Mouse (Mus musculus) spleen, postnatal 36 days (tissue): ENCODE results near the gene Tmem189.
A peak's percentile ranks its signal among the peaks of the same experiment; 100 is the strongest.
"Not testable (repeated sequence)": the region's sequence is repeated elsewhere in the genome, so short reads cannot be mapped to it uniquely, and the experiment has no call there.

Experiments
- DNase-seq, 2 experiments: peaks; one replicate each; pipeline ENCODE4 v3.0.0; 2022; ENCODE audit warnings: low spot score in 2 of 2, mixed read lengths in 1 of 2

Gene Tmem189

DNA sequence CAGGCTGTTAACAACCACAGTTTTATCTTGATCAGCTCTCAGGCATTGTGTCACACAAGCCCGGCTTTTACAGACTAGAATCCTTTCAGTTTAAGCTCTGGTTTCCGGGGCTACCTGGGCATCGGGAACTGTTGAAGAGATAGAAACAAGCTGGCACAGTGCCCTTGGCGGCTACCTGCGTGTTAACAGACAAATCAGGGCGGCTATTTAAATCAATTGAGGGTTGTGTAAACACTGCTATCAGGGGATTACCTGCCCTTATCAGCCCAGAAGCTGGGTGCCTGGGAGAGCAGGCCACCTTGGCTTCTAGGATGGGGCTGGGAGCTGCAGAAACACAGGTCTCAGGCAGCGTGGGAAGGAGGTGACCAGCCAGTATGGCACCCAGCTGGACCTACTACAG, 36.9 kb downstream of the Tmem189 start:
- no peak for DNase-seq

DNA sequence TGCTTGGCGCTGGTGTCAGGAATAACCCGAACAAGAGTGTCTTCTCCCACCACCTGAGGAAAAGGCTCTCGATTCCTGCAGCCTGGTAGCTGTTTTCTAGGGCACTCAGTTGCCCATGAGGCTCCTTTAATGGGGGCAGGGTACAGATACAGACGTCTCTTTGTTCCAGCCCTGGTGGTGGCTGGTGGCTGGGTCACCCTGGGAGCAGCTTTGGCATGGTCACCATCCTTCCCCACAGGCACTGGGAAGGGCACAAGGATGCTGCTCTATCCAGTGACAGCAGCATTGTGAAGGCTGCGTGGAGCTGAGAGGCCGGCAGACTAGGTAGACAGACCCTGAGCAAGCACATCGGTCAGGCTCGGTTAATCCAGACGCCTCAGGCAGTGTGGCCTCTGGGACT, 38.0 kb downstream of the Tmem189 start:
- DNase-seq: no peak

DNA sequence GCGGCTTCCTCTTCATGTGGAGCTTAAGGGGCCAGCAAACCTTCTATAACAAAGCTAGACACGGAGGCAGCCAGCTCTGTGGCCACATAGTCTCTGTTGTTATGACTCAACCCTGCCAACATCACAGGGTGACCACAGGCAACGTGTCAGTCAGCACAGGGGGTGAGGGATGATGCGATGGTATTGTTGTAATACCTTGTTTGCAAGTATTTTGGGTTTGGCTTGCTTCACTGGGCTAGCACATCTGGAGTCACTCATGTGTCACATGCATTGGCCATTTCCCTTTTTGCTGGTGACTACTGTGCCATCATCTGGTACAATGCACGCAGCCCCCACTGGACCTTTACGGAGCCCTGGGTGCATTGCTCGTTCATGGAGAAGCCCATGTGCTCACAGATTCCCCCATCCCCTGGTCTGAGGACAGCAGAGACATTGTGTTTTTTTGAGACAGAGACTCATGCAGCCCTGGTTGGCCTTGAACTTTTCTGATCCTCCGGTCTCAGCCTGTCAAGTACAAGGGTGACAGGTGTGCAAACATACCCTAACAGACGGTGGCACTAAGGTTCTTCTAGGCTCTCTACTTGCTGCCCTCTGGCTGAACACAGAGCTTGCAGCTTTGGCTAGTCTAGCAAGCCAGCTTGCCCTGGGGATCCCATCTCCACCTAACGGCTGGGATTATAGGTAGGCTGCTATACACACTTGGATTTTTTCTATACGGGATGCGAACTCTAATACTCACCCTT, 40.2 kb downstream of the Tmem189 start:
- DNase-seq: no peak

DNA sequence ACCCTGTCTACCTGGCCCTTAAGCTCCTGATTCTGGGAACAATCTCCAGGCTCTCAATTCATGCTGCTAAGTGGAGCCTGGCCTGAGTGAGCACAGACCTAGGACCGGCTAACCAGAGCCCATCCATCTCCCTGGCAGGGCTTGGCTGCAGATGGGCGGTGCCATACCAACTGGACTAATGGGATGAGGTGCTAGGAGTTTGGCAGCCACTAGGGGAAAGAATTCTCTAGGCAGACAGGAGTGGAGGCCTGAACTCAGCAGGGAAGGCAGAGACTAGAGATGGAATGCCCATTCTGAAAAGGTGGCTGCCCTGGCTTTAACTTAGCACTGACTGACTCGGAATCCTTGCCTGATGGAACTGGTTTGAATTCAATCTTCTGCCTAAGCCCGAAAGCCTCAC, 43.2 kb downstream of the Tmem189 start:
- no peak for DNase-seq

DNA sequence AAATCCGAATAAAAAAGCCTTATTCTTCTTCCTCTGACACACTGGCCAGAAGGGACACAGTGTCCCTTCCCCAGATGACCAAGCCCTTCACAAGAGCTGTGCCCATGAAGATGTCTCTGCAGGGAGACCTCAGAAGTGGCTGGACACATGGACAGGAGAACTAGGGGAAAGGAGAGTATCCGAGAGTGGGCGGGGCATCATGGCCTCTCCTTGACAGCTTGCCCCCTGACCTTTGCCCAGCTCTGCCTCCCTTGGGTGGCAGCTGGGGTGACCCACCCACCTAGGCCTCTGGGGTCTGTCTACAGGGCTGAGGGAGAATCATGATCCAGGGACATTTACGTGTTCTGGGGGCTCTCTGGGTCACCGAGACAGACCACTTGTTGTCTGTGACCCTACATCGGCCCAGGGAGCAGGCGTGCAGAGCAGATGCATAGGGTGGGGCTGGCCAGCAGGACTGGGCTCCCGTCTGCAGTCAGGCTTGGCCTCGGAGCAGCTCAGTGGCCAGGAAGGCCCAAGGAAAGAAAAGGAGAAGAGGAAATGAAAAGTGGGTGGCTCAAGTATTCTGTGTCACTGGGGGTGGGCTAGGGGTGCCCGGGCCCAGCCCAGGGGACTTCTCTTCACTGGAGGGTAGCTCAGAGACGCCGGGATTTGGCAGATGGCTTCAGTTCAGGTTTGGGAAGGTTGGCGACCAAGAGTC, 46.1 kb downstream of the Tmem189 start:
- not testable (repeated sequence) for DNase-seq

DNA sequence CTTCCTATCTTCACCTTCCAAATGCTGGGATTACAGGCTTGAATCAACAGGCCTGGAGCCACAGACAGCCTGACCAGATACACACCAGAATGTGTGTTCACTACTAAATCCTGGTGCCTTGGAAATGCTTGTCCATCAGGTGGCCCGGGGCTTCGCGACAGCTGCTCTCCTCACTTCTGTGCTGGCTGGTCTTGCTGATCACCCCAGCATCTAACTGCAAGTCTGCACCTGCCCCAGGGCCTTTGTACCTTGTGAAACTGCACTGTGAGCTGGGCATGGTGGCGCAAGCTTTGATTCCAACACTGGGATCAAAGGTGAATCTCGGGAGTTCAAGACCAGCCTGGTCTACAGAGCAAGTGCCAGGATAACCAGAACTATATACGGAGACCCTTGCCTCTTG, 47.5 kb downstream of the Tmem189 start:
- no peak for DNase-seq

DNA sequence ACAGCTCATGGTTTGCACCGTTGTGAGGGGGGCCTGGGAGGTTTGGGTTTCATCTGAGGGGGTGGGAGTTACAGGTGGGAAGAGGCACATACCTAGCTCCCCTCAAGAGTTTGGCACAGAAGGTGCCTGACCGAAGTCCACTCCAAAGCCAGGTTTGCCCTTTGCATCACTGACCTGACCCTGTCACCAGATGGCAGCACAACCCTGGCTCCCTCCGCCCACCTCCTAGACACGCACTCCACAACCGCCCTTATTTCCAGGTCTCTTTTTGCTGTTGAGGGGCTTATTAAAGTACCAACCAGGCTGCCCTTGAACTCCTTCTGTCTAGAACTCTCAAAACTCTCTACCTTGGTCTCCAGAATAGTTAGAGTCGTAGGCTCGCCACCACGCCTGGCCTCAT, 48.3 kb downstream of the Tmem189 start:
- peak; percentile 49 to 57 for DNase-seq

DNA sequence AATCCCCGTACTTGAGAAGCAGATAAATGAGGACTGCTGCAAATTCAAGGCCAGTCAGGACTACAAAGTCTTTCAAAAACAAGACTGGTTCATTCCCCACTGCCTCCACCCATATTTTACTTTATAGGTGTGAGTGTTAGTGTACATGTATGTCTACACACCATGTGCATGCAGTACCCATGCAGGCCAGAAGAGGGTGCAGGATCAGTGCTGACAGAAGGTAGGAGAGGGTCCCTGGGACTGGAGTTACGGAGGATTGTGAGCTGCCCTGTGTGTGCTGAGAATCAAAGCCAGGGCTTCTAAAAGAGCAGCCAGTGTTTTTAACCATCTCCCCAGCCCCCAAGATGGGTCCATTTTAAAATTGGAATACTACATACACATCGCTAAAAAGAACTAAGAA, 49.3 kb downstream of the Tmem189 start:
- DNase-seq: peak in 1 of 2 experiments; percentile 38

DNA sequence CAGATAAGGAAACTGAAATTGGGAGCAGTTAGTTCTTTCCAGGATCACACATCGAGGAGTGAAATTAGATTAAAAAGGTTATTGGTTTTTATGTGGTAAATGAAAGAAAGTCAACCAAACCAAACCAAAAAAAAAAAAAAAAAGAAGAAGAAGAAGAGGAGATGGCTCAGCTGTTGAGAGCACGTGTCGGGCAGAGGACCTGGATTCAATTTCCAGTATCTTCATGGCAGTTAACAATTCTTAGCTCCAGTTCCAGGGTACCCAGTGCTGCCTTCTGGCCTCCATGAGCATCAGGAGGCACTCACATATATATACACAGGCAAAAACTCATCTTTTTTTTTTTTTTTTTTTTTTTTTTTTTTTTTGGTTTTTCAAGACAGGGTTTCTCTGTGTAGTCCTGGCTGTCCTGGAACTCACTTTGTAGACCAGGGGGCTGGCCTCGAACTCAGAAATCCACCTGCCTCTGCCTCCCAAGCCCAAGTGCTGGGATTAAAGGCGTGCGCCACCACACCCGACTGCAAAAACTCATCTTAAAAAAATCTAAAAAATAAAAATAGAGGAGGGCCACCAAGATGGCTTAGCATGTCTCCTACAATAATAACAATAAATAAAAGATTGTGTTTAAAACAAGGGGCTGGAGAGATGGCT, 54.6 kb downstream of the Tmem189 start:
- DNase-seq: no peak

DNA sequence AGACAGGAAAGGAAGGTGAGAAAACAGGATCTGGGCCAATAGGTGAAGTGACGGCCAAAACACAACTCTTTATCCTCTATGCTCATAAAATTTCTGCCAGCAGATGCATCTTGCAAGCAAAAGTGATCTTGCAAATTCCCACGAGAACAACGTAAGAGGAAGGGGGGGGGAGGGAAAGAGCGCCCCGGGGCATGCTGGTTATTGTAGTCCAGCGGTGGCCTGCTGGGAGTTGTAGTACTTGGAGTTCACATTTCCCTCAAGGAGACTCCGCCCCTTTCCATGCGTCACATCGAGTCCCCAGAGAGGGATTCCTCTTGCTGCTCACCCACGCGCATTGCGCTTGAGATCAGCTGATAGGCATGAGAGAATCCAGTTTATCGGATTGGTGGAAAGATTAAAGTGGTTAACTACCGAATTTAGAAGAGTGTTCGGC, 55.3 kb downstream of the Tmem189 start:
- DNase-seq: peak; percentile 96 to 98

DNA sequence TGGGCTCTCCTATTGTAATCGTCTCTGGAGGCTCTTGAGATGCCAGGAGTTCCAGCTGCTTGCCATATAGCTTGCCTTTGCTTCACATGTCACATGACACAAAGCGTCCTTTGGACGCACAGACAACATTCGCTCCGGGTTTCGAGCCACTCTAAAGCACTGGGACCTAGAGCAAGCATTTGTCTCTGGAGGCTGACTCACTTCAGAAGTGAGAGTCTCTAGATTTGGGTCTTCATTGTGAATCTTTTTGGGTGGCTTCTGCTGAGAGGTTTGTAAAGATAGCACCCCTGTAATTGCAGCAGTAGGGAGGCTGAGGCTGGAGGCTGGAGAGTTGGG, 56.1 kb downstream of the Tmem189 start:
- no peak for DNase-seq

DNA sequence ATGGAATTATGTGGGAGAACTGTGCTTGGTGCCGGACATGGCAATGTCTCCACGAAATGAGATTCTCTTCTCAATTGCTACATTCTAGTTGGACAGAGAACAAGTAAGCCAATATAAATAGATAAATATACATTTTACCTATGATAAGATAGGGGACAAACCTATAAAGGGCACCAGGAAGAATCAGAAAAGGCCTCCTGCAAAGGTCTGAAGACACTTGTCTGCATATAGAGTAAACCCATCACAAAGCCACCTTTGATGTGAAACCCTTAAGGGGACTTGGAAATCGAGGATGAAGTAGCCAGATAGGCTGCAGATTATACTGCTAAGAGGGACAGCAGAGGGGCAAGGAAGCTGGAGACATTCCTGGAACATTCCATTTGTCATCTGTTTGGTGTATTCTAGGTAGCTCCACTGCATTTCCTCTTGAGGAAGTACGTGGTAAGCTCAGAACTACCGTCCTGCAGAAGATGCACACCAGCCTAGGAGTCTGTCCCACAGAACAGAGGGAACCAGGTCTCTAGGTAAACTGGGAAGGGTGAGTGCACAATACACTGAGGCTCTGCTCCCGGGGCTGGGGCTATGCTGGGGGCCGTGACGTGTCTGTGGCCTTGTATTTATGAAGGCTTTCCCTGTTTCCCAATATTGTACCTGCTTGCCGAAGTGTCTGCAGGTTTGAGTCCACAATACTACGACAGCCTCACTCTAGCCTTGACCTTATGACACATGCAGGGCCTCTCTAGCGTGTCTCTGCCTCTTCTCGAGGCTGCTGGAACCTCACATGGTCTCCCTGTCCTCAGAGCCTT, 56.7 kb downstream of the Tmem189 start:
- DNase-seq: no peak

DNA sequence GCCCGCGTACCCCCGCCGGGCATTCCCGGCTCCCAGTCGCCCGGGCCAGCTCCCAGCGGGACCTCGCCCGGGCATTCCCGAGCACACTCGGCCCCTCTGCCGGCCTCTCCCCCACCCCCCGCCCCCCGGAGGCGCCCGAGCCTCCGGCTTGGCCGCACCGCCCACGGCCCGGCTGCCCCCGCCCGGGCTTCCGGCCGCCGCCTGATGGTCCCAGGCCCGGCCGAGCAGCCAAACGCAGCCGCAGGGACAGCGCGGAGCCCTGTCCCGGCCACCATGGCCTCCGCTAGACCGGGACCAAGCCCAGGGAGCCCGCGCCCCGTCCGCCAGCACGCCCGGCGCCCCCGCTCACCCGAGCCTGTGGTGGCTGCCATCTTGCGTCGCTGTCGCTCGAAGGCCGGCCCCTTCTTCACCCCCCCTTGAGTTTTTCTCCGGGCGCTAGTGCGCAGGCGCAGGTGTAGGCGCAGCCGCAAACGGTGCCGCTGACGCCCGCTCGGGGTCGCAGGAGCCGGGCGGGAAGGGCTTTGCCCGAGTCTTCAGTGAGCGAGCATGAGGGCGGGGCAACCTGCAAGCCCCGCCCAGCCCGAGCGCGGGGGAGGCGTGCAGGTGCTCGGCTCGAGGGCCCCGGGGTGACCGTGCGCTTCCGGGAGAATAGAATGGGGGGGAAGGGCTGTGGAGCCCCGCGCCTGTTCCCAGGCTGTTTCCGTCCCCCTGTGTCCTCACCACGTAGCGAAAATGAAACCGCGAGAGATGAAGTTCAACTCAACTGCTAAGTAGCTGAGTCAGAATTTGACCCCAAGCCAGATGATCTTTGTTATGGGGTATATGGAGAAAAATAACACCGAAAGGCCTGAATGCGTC, 57.8 kb downstream of the Tmem189 start, which contains the start of gene Ube2v1:
Ube2v1 (minus strand) TSS at position 505 of the 858 bp plus-strand sequence.
- DNase-seq: peak; percentile 99

DNA sequence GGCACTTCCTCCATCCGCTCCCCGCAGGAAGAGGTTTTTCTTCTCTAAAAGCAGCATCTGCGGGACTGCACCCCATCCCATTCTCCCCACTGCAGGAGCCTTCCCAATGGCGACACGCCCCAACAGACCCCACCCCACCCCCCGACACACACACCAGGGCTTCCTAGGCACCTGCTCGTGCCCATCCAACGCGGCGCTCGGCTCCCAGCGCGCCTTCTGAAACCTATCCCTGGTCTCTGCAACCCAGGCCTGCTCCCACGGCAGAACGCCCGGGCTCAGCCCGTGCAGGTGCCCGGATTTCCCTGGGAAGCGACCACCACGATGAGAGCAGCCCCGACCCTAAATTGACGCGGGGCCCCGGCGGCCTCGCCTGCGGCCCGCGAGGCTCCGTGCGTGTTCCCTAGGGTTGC, 58.4 kb downstream of the Tmem189 start:
- DNase-seq: peak in 1 of 2 experiments; percentile 29

DNA sequence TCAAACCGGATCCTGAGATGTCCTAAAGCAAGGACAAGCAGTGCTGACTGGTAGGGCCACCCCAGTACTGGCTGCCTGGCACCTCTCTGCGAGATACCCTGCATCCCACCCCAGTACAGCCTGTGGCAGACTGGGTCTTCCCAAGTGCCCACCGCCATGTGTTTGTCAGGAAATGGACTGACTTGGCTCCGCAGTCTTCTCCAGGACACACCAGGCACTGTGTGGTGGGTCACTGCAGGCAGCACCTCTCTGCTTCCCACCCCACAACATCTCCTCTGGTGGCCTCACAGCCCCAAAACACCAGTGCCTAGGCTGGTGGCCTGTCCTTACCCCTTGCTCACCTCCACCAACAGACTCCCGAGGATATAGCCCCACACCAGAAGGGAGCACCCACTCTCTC, 59.2 kb downstream of the Tmem189 start:
- no peak for DNase-seq

DNA sequence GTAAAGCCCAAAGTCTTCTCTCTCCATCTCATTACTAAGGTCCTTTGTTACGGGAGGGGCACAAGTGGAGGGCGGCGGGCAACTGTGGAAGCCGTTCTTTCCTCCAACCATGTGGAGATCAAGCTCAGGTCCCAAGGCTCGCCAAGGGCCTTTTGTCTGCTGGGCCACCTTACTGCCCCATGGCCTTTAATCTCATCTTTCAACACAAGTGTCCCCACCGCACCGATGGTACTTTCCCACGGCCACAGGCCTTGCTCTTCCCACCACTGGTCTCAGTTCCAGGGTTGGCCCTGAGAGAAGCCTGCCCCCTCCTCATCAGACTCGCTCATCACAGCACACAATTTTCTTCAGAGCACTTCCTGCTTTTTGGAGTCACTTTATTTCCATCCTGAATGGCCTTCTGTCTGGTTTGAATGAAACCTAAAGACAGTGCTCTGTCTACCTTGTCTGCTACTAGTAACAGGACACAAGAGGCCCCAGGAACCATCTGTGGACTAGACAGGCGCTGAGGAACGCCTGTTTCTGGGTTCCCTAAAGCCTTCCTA, 59.9 kb downstream of the Tmem189 start:
- no peak for DNase-seq

DNA sequence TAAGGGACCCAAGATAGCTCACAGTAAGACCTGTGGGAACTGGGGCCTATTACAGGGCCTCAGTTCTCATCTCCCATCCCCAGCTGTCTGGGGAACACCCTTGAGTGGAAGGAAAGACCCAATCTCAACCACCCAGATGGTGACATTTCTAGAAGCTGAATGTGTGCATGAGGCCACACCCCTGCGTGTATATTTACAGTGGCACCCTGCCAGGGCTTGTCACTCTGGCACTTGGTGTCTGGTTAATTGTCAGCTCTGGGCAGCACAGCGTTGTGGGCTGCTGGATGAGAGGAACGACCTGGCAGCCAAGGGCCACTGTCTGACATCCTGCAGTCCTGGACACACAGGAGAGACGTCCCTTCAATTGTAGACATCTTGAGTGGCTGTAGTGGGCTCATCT, 60.8 kb downstream of the Tmem189 start:
- DNase-seq: peak; percentile 75 to 89

DNA sequence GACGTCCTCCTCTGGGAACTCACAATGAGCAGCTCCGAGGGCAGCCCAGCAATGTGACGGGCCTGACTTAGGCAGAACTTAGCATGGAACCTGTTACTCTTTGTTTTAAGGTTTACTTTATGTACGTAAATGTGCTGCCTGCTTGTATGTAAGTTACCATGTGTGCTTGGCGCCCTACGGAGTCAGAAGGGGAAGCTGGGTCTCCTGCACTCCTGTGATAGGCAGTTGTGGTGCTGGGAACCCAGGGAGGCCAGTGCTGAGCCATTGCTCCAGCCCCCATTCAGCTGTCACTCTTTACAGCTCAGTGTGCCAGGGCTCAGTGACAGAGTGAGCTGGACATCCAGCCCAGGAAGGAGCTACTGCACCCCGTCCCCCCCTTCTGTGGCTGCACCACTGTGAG, 62.6 kb downstream of the Tmem189 start:
- DNase-seq: no peak

DNA sequence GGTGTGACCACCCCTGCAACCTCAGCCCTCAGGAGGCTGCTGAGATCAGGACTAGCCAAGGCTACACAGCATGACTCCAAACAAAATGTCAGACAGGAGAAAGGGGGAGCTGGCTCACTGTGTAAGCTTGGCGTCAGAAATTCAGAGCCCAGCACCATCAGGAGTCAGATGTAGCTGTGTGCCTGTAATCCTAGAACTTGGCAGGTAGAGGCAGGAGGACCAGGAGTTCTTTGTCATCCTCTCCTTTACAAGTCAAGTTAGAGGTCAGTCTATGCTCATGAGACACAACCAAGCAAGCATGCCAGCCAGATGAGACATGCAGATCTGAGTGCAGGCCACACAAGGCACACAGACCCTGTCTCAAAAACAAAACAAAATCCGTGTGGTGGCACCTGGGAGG, 64.0 kb downstream of the Tmem189 start:
- DNase-seq: no peak

DNA sequence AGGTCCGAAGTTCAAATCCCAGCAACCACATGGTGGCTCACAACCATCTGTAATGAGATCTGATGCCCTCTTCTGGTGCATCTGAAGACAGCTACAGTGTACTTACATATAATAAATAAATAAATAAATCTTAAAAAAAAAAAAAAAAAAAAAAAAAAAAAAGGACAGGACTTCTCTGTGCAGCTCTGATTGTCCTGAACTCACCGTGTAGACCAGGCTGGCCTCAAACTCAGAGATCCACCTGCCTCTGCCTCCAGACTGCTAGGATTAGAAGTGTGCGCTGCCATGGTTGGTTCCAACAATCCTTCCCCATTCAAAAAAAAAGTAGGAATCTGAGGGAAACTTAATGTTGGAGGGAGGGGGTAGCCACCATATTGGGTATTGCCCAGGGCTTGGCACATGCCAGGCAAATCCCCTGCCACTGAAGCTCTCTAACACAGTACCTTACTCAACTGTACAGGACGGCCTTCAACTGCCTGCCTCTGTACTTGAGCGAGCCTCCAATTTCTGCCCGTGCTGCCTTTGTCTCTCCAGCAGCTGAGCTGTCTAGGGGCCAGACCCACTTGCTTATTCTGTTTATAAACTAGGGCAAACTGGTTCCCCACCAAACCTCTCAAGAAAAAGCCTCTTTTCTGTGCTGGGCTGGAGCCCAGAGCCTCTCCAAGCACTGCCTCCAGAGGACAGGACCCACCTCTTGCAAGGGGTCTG, 65.1 kb downstream of the Tmem189 start:
- DNase-seq: no peak
